Mouse (Mus musculus): Measurements from ENCODE around the gene Gls. TPM values are rescaled to one million over a fixed set of nuclear protein-coding genes. Genes with fewer than 3 reads are reported as not detected.

Gene Gls
- 161 and 165 TPM in 2 replicates for polyA plus RNA-seq (2012; rRNA removed)

GRCm38 (mm10) chr1:52233143-52233713, at the start of gene Gls:
TSS of gene Gls (minus strand) at chr1:52233232.

GRCm38 (mm10) chr1:52118860-52119591, 114.0 kb downstream of the Gls start, which contains the start of gene Stat1:
TSS of gene Stat1 (plus strand) at chr1:52119440.

Other genes starting within 250 kb of the Gls start
- gene Stat4, start 246.1 kb downstream of the Gls start, polyA plus RNA-seq (2012; rRNA removed): 0.51 and 0.68 TPM in 2 replicates
- 12.5 and 16.5 TPM in 2 replicates for gene Stat1, start 113.8 kb downstream of the Gls start, polyA plus RNA-seq (2012; rRNA removed)

Measured in central nervous system, embryonic 14 days (tissue).